Comparison of ENCODE assay signal across 15 mouse cellular contexts in the genomic region with DNA sequence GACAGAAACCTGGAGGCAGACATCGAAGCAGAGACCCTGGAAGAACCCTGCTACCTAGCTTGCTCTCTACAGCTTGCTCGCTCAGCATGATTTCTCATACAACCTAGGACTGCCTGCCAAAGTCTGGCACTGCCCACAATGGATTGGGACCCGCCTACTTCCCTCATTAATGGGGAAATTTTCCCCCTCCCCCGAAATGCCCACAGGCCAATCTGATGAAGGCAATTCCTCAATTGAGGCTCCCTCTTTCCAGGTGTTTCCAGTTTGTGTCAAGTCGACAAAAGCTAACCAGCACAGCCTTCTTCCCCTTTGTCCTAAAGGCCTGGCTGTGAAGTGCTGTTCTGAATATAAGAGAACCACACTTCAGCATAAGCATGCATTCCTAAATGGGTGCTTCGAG.
DNase-seq lines count a peak whose midpoint lies in the region.
"Had no signal": no experiment of that assay in that cellular context is flagged by ENCODE, and none has a peak within 500 bp of the region (broad histone marks: within the 10 kb centered on the region; RNA-seq: fewer than 3 reads in every experiment).

No protein-coding gene starts in this region.

- peak; percentile 37 for DNase-seq in embryo, embryonic 11 days
- DNase-seq in embryo, embryonic 10 days (ENCODE audit: low spot score), result no peak
- peak; percentile 3 for DNase-seq in right cerebral cortex, adult 18-20 months
- no peak for DNase-seq in right cerebral cortex, postnatal 36 days (ENCODE audit: low spot score in 2 of 2)
- DNase-seq in limb, embryonic 10.5 days (ENCODE audit: low spot score), result peak; percentile 51
- DNase-seq in lung, postnatal 4 days, result peak; percentile 6 to 32
- DNase-seq in kidney, postnatal 25 days, result no peak
- no peak for DNase-seq in spleen, postnatal 10 days (ENCODE audit: low spot score in 2 of 2)
- DNase-seq: cerebellum, adult 18-20 months; kidney, adult 2 months; right cerebral cortex, postnatal 25 days; thymus, adult 2 months had no signal

- peak overlapping the region; percentile 66 for H3K27ac ChIP-seq in limb, embryonic 10.5 days
- H3K27ac ChIP-seq: embryonic facial prominence, embryonic 13.5 days; hindbrain, embryonic 15.5 days; neural tube, embryonic 15.5 days had no signal

- no peak overlapping the region for H3K4me3 ChIP-seq in limb, embryonic 10.5 days
- H3K4me3 ChIP-seq: embryonic facial prominence, embryonic 13.5 days; hindbrain, embryonic 15.5 days; neural tube, embryonic 15.5 days had no signal

- no peaks in the 10 kb centered on the region for H3K36me3 ChIP-seq in limb, embryonic 10.5 days
- H3K36me3 ChIP-seq: embryonic facial prominence, embryonic 13.5 days; hindbrain, embryonic 15.5 days; neural tube, embryonic 15.5 days had no signal

- H3K9me3 ChIP-seq in limb, embryonic 10.5 days (replicated peaks), result no peaks in the 10 kb centered on the region
- H3K9me3 ChIP-seq: embryonic facial prominence, embryonic 13.5 days; hindbrain, embryonic 15.5 days; neural tube, embryonic 15.5 days had no signal

- H3K27me3 ChIP-seq in limb, embryonic 10.5 days (ENCODE audit: low read depth, poor library complexity, severe bottlenecking), result no peaks in the 10 kb centered on the region
- H3K27me3 ChIP-seq: embryonic facial prominence, embryonic 13.5 days; hindbrain, embryonic 15.5 days; neural tube, embryonic 15.5 days had no signal

- WGBS in limb, embryonic 10.5 days, result 64% methylated on average over 6 of the region's 6 CpGs

- peaks cover 14% of the 10 kb centered on the region for H3K4me1 ChIP-seq in limb, embryonic 10.5 days

Comparison
In these comparisons a context has a peak if more than half of its experiments do, and no peak if none do; other contexts are left out.
1. DNase-seq: peak in embryo, embryonic 11 days (single experiment), right cerebral cortex, adult 18-20 months (single experiment), limb, embryonic 10.5 days (single experiment) and lung, postnatal 4 days (2 of 2); none in embryo, embryonic 10 days (single experiment), right cerebral cortex, postnatal 36 days (0 of 2), kidney, postnatal 25 days (0 of 2) and spleen, postnatal 10 days (0 of 2).